Mouse (Mus musculus) neural tube, embryonic 12.5 days (tissue): ENCODE measurements at regions not wholly inside any gene's neighbourhood (a gene's known extent, or its start where the extent isn't known, plus 50 kb on each side); places are given as distances from the start of the nearest gene placed in this dataset.

Experiments used
- ATAC-seq: fragments of 200-750 bp; cut with Nextera tagmentation; 2 replicates; pipeline ENCODE4 v1.8.0; 2017; ENCODE audit warnings: low read depth, mild to moderate bottlenecking, moderate TSS enrichment, moderate library complexity; ENCODE audit not compliant: low FRiP score
- H3K27ac ChIP-seq: fragments of 300-500 bp; sonication (generic); 2 replicates; pipeline ENCODE4 v1.5.1; 2016
- H3K27me3 ChIP-seq: fragments of 300-500 bp; sonication (generic); replicated peaks from 2 replicates; pipeline ENCODE4 v1.6.1; 2016; ENCODE audit warnings: mild to moderate bottlenecking
- H3K36me3 ChIP-seq: fragments of 300-500 bp; sonication (generic); 2 replicates; pipeline ENCODE4 v1.6.1; 2016; ENCODE audit warnings: mild to moderate bottlenecking
- H3K4me1 ChIP-seq: fragments of 300-500 bp; sonication (generic); 2 replicates; pipeline ENCODE4 v1.6.1; 2016
- H3K4me2 ChIP-seq: fragments of 300-500 bp; sonication (generic); replicated peaks from 2 replicates; pipeline ENCODE4 v1.6.1; 2016; ENCODE audit warnings: mild to moderate bottlenecking
- H3K4me3 ChIP-seq: fragments of 300-500 bp; sonication (generic); 2 replicates; pipeline ENCODE4 v1.5.1; 2016
- H3K9ac ChIP-seq: fragments of 300-500 bp; sonication (generic); 2 replicates; pipeline ENCODE4 v1.6.1; 2016; ENCODE audit warnings: mild to moderate bottlenecking
- H3K9me3 ChIP-seq: fragments of 300-500 bp; sonication (generic); 2 replicates; pipeline ENCODE4 v1.6.1; 2016; ENCODE audit warnings: mild to moderate bottlenecking
- WGBS: fragments of 180-500 bp; shearing (Covaris S2); methylation state at CpG from one replicate; pipeline ENCODE4 v1.1.7; 2016; 5-methylcytosine and 5-hydroxymethylcytosine counted together

- 94% methylated on average over 6 of the region's 6 CpGs for WGBS
- Histone ChIP-seq H3K27me3 (no peaks in the 10 kb centered on the region), H3K9me3 (no peaks in the 10 kb centered on the region), H3K4me3 (no peak overlapping the region), H3K36me3 (no peaks in the 10 kb centered on the region), H3K4me1 (no peaks in the 10 kb centered on the region), H3K9ac (no peak overlapping the region), H3K4me2 (no peak overlapping the region), H3K27ac (no peak overlapping the region)
- no peak for ATAC-seq
Observed at GRCm38 (mm10) chr17:27364899-27365298, 156.3 kb downstream of the Grm4 start.

DNA sequence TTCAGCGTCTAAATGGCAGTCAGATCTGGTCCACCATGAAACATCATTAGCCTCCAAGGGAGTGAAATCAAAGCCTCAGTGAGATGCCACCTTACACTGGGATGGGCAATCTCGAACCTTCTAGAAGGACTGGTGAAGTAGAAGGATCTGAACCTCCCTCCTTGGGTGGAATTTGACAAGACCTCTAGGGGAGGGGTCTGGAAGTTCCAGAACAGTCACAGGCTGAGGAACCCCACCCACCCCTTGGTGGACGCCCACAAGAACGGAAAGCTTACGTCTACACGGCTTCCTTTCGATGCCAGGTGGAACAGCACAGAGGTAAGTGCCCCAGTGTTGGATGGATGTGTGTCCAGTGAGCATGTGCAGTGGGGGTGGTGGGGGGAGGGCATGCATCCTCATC, 156.9 kb downstream of the Grm4 start:
- no peaks in the 10 kb centered on the region for H3K9me3 ChIP-seq
- no peak overlapping the region for H3K9ac ChIP-seq
- H3K4me2 ChIP-seq: no peak overlapping the region
- no peak overlapping the region for H3K27ac ChIP-seq
- no peak overlapping the region for H3K4me3 ChIP-seq
- H3K27me3 ChIP-seq: no peaks in the 10 kb centered on the region
- 84% methylated on average over 7 of the region's 7 CpGs for WGBS
- no peaks in the 10 kb centered on the region for H3K4me1 ChIP-seq
- no peaks in the 10 kb centered on the region for H3K36me3 ChIP-seq
- ATAC-seq: no peak

- Histone ChIP-seq H3K9me3 (no peaks in the 10 kb centered on the region), H3K4me3 (no peak overlapping the region), H3K27me3 (no peaks in the 10 kb centered on the region), H3K36me3 (no peaks in the 10 kb centered on the region), H3K9ac (no peak overlapping the region), H3K4me2 (no peak overlapping the region), H3K27ac (no peak overlapping the region), H3K4me1 (no peaks in the 10 kb centered on the region)
- ATAC-seq: no peak
- 84% methylated on average over 6 of the region's 6 CpGs for WGBS
Observed at GRCm38 (mm10) chr17:27363911-27364310, 157.3 kb downstream of the Grm4 start.

- Histone ChIP-seq H3K4me1 (no peaks in the 10 kb centered on the region), H3K4me2 (no peak overlapping the region), H3K9me3 (no peaks in the 10 kb centered on the region), H3K27ac (no peak overlapping the region), H3K36me3 (no peaks in the 10 kb centered on the region), H3K9ac (no peak overlapping the region), H3K27me3 (no peaks in the 10 kb centered on the region), H3K4me3 (no peak overlapping the region)
- 92% methylated on average over 8 of the region's 8 CpGs for WGBS
- ATAC-seq: no peak
Observed at GRCm38 (mm10) chr17:27362221-27362620, 158.0 kb upstream of the Lemd2 start.

- no peak overlapping the region for H3K9ac ChIP-seq
- no peak overlapping the region for H3K4me3 ChIP-seq
- H3K4me1 ChIP-seq: no peaks in the 10 kb centered on the region
- 61% methylated on average over 2 of the region's 2 CpGs for WGBS
- no peak for ATAC-seq
- no peak overlapping the region for H3K4me2 ChIP-seq
- no peaks in the 10 kb centered on the region for H3K9me3 ChIP-seq
- no peaks in the 10 kb centered on the region for H3K27me3 ChIP-seq
- H3K27ac ChIP-seq: no peak overlapping the region
- H3K36me3 ChIP-seq: no peaks in the 10 kb centered on the region
Observed at GRCm38 (mm10) chr17:27361362-27361761, 157.1 kb upstream of the Lemd2 start.

GRCm38 (mm10) chr17:27356862-27357261, 152.6 kb upstream of the Lemd2 start:
- Histone ChIP-seq H3K36me3 (no peaks in the 10 kb centered on the region), H3K4me1 (no peaks in the 10 kb centered on the region), H3K27ac (no peak overlapping the region), H3K9ac (no peak overlapping the region), H3K4me2 (no peak overlapping the region), H3K4me3 (no peak overlapping the region), H3K27me3 (no peaks in the 10 kb centered on the region), H3K9me3 (no peaks in the 10 kb centered on the region)
- WGBS: 78% methylated on average over 3 of the region's 3 CpGs
- ATAC-seq: no peak

GRCm38 (mm10) chr17:27355717-27356116, 151.4 kb upstream of the Lemd2 start:
- Histone ChIP-seq H3K4me3 (no peak overlapping the region), H3K27me3 (no peaks in the 10 kb centered on the region), H3K4me2 (no peak overlapping the region), H3K36me3 (no peaks in the 10 kb centered on the region), H3K27ac (no peak overlapping the region), H3K9ac (no peak overlapping the region), H3K4me1 (no peaks in the 10 kb centered on the region), H3K9me3 (no peaks in the 10 kb centered on the region)
- 84% methylated on average over 9 of the region's 9 CpGs for WGBS
- ATAC-seq: no peak

GRCm38 (mm10) chr17:27355056-27355455, 150.8 kb upstream of the Lemd2 start:
- H3K4me1 ChIP-seq: no peaks in the 10 kb centered on the region
- H3K36me3 ChIP-seq: no peaks in the 10 kb centered on the region
- no peaks in the 10 kb centered on the region for H3K9me3 ChIP-seq
- no peak overlapping the region for H3K9ac ChIP-seq
- no peak for ATAC-seq
- H3K4me3 ChIP-seq: no peak overlapping the region
- no peak overlapping the region for H3K27ac ChIP-seq
- H3K4me2 ChIP-seq: no peak overlapping the region
- H3K27me3 ChIP-seq: no peaks in the 10 kb centered on the region
- WGBS: 89% methylated on average over 4 of the region's 4 CpGs

GRCm38 (mm10) chr17:27349911-27350310, 145.6 kb upstream of the Lemd2 start:
- Histone ChIP-seq H3K9ac (no peak overlapping the region), H3K4me3 (no peak overlapping the region), H3K27ac (no peak overlapping the region), H3K4me2 (no peak overlapping the region), H3K36me3 (no peaks in the 10 kb centered on the region), H3K4me1 (no peaks in the 10 kb centered on the region), H3K27me3 (no peaks in the 10 kb centered on the region), H3K9me3 (no peaks in the 10 kb centered on the region)
- WGBS: 90% methylated on average over 9 of the region's 9 CpGs
- ATAC-seq: no peak

DNA sequence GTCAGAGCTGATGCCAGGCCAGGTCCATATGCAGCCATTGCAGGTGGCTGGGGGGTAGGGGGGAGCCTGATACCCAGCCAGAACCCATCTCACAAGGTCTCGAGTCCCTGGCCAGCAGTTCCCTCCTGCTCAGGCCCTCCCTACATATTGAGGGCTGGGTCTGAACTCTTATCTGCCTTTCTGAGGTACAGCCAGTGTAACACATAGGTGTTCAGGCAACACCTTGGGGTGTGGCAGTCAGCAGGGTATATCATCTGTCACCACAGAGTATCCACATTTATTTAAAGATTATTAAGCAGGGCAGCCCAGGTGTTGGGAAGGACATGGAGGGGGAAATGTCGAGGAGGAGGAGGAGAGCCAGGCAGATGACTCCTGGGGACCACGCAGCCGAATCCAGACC, 145.2 kb upstream of the Lemd2 start:
- H3K27me3 ChIP-seq: no peaks in the 10 kb centered on the region
- ATAC-seq: no peak
- H3K27ac ChIP-seq: no peak overlapping the region
- WGBS: 82% methylated on average over 4 of the region's 4 CpGs
- no peaks in the 10 kb centered on the region for H3K9me3 ChIP-seq
- 0 out of 2 replicates have a peak, but pooled peaks cover 4% of the 10 kb centered on the region for H3K4me1 ChIP-seq
- no peak overlapping the region for H3K4me2 ChIP-seq
- no peak overlapping the region for H3K4me3 ChIP-seq
- no peaks in the 10 kb centered on the region for H3K36me3 ChIP-seq
- H3K9ac ChIP-seq: no peak overlapping the region

DNA sequence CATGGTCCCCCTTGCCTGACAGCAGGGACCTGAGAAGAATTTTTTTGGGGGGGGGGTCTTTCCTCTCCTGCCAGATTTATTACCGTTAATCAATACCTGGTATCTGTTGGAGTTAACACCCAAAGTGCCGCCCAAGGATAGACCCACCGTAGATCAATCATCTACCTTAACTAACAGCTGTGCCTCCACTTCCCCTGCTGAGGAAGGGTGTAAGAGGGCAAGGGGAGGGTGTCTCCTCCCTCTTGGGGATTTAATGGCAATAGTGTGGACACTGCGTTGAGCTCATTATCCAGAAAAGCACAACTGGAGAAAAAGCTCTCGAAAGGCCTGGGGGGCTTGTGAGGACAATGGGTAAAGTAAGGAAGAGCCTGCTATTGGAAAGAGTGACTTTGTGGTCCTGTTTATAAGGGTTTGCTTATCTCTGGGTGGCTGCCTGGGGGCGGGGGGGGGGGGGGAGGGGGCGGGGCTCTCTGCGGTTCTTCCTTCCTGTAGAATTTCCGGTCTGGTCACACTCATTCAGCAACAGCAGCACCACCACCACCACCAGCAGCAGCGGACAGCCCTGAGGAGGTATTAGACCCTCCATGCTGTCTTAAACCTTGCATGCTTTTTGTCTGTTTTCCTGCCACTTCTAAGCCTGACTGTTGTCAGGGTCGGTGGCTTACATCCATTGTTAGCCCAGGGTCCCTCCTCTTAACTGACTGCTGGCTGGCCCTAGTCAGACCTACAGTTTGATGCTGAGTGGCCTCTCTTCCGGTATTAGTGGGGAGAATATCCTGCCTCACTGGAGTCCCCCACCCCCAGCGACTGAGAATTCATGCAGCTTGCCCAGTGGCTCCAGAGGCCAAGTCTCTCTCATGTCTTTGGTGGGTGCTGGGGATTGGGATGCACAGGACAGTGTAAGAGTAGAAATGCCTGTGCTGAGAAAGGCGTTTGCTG, 138.0 kb upstream of the Lemd2 start:
- Histone ChIP-seq H3K36me3 (no peaks in the 10 kb centered on the region), H3K4me2 (no peak overlapping the region), H3K27me3 (no peaks in the 10 kb centered on the region), H3K27ac (no peak overlapping the region), H3K4me3 (no peak overlapping the region), H3K9me3 (no peaks in the 10 kb centered on the region), H3K9ac (no peak overlapping the region), H3K4me1 (0 out of 2 replicates have a peak, but pooled peaks cover 4% of the 10 kb centered on the region)
- 55% methylated on average over 14 of the region's 14 CpGs for WGBS
- no peak for ATAC-seq

DNA sequence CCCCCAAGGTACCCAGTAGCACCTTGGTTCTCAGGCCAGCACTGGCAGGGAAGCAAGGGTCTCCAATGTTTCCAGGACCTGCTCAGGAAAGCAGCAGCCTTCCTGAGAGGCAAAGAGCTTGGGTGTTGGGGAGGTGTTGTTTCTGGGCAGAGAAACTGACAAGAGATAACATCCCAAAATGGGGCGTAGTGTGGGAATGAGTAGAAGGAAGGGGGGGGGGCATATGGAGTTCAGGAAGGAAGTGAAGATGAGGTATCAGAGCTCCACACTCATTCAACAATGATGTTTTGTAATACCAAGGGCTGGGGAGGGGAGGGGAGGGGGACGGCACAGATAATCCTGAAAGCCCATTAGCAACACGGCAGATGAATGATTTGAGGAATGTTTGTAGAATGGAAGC, 135.6 kb upstream of the Lemd2 start:
- Histone ChIP-seq H3K36me3 (no peaks in the 10 kb centered on the region), H3K4me1 (peaks cover 4% of the 10 kb centered on the region; the same call in 1 of the 2 replicates), H3K27ac (no peak overlapping the region), H3K27me3 (no peaks in the 10 kb centered on the region), H3K9ac (no peak overlapping the region), H3K4me2 (no peak overlapping the region), H3K9me3 (no peaks in the 10 kb centered on the region), H3K4me3 (no peak overlapping the region)
- WGBS: 88% methylated on average over 3 of the region's 3 CpGs
- ATAC-seq: no peak

DNA sequence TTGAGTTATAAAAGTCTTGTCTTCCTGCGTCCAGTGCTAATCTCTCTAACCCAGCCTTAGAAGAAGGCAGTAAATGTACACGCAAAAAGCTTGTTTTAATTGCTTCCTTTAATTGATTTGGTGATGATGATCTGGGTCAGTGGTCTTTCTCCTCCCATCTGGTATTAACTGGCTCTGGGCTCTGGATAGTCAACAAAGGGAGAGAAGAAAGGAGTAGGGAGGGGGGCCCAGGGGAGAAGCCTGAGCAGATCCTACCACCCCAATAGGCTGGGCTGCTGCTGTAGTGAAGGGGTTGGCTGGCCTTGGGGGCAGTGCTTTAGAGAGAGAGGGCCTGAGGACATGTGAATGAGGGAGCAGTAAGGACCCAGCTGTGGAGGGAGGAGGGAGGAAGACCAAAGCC, 135.0 kb upstream of the Lemd2 start:
- H3K36me3 ChIP-seq: no peaks in the 10 kb centered on the region
- ATAC-seq: no peak
- H3K9me3 ChIP-seq: no peaks in the 10 kb centered on the region
- H3K27ac ChIP-seq: no peak overlapping the region
- H3K4me2 ChIP-seq: no peak overlapping the region
- H3K4me1 ChIP-seq: no peaks in the 10 kb centered on the region; the same call in 1 of the 2 replicates
- WGBS: 34% methylated on average over 2 of the region's 2 CpGs
- H3K4me3 ChIP-seq: no peak overlapping the region
- H3K9ac ChIP-seq: no peak overlapping the region
- H3K27me3 ChIP-seq: no peaks in the 10 kb centered on the region
